Mouse (Mus musculus): Measurements from ENCODE around the gene Ehd4. TPM values are rescaled to one million over a fixed set of nuclear protein-coding genes. Genes with fewer than 3 reads are reported as not detected.
A peak's percentile ranks its signal among the peaks of the same experiment; 100 is the strongest.

Gene Ehd4
- polyA plus RNA-seq, 1 experiment from 2014 or later: 15.9 TPM

GRCm38 (mm10) chr2:120165474-120165873 is 11.1 kb upstream of the Ehd4 start:
- no peak for ATAC-seq (ENCODE audit: low FRiP score)
- 85% methylated on average over 10 of the region's 10 CpGs for WGBS
- H3K4me1 ChIP-seq: no peaks in the 10 kb centered on the region

DNA sequence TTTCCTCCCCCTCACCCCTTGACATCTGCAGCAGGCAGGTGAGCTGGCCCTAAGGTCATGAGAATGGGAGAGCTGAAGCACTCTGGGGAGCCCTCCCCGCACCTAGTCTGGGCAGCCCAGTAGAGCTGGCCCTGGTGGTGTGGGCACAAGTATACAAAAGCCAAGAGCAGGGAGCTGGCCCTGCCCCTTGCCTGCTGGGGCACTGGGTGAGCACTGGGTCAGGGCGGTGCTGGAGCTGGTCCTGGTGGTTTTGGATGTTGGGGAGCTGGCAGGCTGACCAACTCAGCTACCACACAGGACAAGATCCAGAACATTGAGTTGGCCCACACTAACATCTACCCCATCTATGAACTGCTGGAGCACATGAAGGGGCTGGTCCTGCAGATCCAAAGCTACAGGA is 5.0 kb upstream of the Ehd4 start:
- H3K9me3 ChIP-seq (replicated peaks): no peaks in the 10 kb centered on the region
- H3K36me3 ChIP-seq: no peaks in the 10 kb centered on the region
- ATAC-seq (ENCODE audit: low FRiP score): no peak
- H3K4me2 ChIP-seq: no peak overlapping the region
- H3K4me1 ChIP-seq: peaks cover 4% of the 10 kb centered on the region; the same call in 1 of the 2 replicates
- H3K4me3 ChIP-seq (replicated peaks): no peak overlapping the region
- H3K27ac ChIP-seq (replicated peaks): no peak overlapping the region
- H3K9ac ChIP-seq (replicated peaks): no peak overlapping the region
- H3K27me3 ChIP-seq (replicated peaks): no peaks in the 10 kb centered on the region
- 88% methylated on average over 2 of the region's 2 CpGs for WGBS

More at GRCm38 (mm10) chr2:120165474-120165873, 11.1 kb upstream of the Ehd4 start:
- no peak overlapping the region for H3K27ac ChIP-seq (replicated peaks)
- H3K9me3 ChIP-seq (replicated peaks): no peaks in the 10 kb centered on the region
- no peaks in the 10 kb centered on the region for H3K27me3 ChIP-seq (replicated peaks)
- H3K4me2 ChIP-seq: no peak overlapping the region
- no peak overlapping the region for H3K4me3 ChIP-seq (replicated peaks)
- H3K9ac ChIP-seq (replicated peaks): no peak overlapping the region
- H3K36me3 ChIP-seq: no peaks in the 10 kb centered on the region

DNA sequence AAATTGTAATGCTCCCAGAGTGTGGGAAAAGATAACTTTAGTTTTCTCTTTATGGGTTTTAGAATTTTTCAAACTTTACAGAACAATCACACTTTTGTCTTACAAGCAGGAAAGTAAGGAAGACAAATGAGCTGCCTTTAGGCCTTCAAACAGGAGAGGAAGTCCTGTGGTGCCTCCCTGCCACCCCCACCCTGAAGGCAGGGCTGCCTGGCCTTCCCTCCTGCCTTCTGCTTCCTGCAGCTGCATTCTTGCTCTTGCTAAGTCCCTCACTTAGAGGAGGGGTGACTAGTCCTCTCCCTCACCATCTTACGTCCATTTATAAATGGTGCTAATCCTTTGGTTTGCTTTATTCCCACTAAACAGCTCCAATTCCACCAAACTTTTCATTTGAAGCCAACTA is 4.4 kb upstream of the Ehd4 start:
- WGBS: 65% methylated on average over 1 of the region's 1 CpGs
- Histone ChIP-seq H3K9ac (replicated peaks) (no peak overlapping the region), H3K4me2 (no peak overlapping the region), H3K36me3 (no peaks in the 10 kb centered on the region), H3K9me3 (replicated peaks) (no peaks in the 10 kb centered on the region), H3K27me3 (replicated peaks) (no peaks in the 10 kb centered on the region), H3K4me1 (peaks cover 6% of the 10 kb centered on the region), H3K27ac (replicated peaks) (no peak overlapping the region), H3K4me3 (replicated peaks) (no peak overlapping the region)
- no peak for ATAC-seq (ENCODE audit: low FRiP score)

- Histone ChIP-seq H3K9ac (replicated peaks) (no peak overlapping the region), H3K4me3 (replicated peaks) (no peak overlapping the region), H3K27ac (replicated peaks) (no peak overlapping the region), H3K4me2 (no peak overlapping the region), H3K27me3 (replicated peaks) (no peaks in the 10 kb centered on the region), H3K9me3 (replicated peaks) (no peaks in the 10 kb centered on the region), H3K4me1 (peaks cover 11% of the 10 kb centered on the region), H3K36me3 (no peaks in the 10 kb centered on the region)
- ATAC-seq (ENCODE audit: low FRiP score): no peak
- WGBS: 61% methylated on average over 5 of the region's 5 CpGs
Measured at GRCm38 (mm10) chr2:120158016-120158415, 3.6 kb upstream of the Ehd4 start.

GRCm38 (mm10) chr2:120157606-120158005 is 3.2 kb upstream of the Ehd4 start:
- H3K4me3 ChIP-seq (replicated peaks): no peak overlapping the region
- no peak overlapping the region for H3K9ac ChIP-seq (replicated peaks)
- no peak for ATAC-seq (ENCODE audit: low FRiP score)
- H3K27ac ChIP-seq (replicated peaks): no peak overlapping the region
- no peaks in the 10 kb centered on the region for H3K9me3 ChIP-seq (replicated peaks)
- no peaks in the 10 kb centered on the region for H3K36me3 ChIP-seq
- H3K4me2 ChIP-seq: no peak overlapping the region
- WGBS: 66% methylated on average over 2 of the region's 2 CpGs
- H3K27me3 ChIP-seq (replicated peaks): no peaks in the 10 kb centered on the region
- peaks cover 11% of the 10 kb centered on the region for H3K4me1 ChIP-seq

DNA sequence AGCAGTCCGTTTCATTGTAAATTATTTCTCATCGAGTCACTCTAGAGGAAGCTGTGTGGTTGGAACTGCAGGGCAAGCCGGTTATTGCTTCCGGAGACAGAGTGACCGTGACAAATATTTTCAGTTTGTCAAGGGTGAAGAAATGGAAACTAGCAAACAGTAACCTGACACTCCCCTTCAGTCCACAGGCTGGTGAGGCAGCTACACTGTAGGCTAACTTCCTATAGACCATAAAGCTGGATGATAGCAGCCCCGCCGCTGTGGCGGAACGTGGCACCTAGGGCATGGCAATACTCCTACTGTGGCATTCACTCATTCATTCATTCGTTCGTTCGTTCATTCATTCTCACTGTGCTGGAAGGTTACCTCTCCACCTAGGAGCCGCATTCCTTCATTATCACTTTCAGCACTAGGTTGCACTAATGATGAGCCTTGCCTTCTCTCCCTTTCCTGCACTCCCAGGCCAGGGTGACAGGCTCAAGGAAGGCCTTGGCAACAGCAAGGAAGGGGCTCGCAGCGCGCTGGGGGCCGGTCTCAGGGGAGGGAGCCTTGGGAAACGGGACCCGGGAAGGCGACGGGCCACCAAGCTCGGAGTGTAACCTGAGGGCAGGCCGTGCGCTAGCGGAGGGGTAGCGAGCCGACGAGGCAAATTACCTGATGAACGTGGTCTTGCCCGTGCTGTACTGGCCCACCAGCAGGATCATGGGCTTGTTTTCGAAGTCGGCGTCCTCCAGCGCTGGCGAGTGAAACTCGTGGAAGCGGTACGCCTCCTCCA is 633 bp downstream of the Ehd4 start:
- peak; percentile 86 for ATAC-seq (ENCODE audit: low FRiP score)

DNA sequence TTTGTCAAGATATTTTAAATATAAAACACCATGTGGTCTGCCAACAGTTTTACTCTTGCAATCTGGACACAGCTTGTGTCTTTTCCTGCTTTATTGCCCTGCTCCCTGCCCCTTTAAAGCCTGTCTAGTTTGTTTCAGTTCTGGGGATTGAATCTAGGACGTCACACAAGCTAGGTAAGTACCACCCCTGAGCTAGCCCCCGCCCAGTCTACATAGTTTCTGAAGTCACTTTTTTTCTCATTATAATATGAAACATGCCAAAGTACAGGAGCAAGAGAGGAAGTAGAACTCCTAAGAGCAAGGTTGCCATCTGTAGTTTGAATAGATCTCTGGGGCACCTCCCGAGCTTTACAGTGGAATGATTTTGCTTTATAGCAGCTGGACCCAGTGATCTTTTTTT is 3.8 kb downstream of the Ehd4 start:
- no peak overlapping the region for H3K4me2 ChIP-seq
- H3K27ac ChIP-seq (replicated peaks): no peak overlapping the region
- H3K27me3 ChIP-seq (replicated peaks): no peaks in the 10 kb centered on the region
- H3K36me3 ChIP-seq: no peaks in the 10 kb centered on the region
- H3K9ac ChIP-seq (replicated peaks): no peak overlapping the region
- WGBS: 82% methylated on average over 3 of the region's 3 CpGs
- H3K4me3 ChIP-seq (replicated peaks): no peak overlapping the region
- H3K9me3 ChIP-seq (replicated peaks): no peaks in the 10 kb centered on the region
- H3K4me1 ChIP-seq: peaks cover 11% of the 10 kb centered on the region
- ATAC-seq (ENCODE audit: low FRiP score): no peak

More for the DNA sequence above, 633 bp downstream of the Ehd4 start:
- Histone ChIP-seq H3K36me3 (no peaks in the 10 kb centered on the region), H3K27me3 (replicated peaks) (no peaks in the 10 kb centered on the region), H3K9ac (replicated peaks) (peak overlapping the region; percentile 62), H3K4me1 (peaks cover 11% of the 10 kb centered on the region), H3K9me3 (replicated peaks) (no peaks in the 10 kb centered on the region), H3K27ac (replicated peaks) (peak overlapping the region; percentile 62; the same call in 1 of the 2 replicates), H3K4me2 (peak overlapping the region; percentile 97), H3K4me3 (replicated peaks) (peak overlapping the region; percentile 72)
- WGBS: 2% methylated on average over 38 of the region's 38 CpGs

DNA sequence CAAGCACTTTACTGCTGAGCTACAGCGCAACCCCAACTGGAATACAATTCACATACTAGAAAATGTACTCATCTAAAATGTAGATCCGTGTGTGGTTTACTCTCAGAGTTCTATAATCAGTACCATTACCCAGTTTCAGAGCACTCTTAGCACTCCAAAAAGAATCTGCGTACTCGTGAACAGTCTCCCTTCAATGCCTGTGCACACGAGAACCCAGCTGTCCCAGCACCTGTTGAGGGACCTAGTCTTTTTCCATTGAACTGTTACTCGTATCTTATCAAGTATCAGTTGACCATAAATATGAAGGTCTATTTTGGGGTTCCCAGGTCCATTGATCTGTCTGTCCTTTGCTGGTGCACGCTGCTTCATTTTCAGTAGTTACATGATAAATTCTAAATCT is 4.8 kb downstream of the Ehd4 start:
- no peaks in the 10 kb centered on the region for H3K36me3 ChIP-seq
- H3K4me3 ChIP-seq (replicated peaks): no peak overlapping the region
- no peaks in the 10 kb centered on the region for H3K27me3 ChIP-seq (replicated peaks)
- no peak overlapping the region for H3K27ac ChIP-seq (replicated peaks)
- 92% methylated on average over 7 of the region's 7 CpGs for WGBS
- no peak overlapping the region for H3K9ac ChIP-seq (replicated peaks)
- H3K9me3 ChIP-seq (replicated peaks): no peaks in the 10 kb centered on the region
- no peak for ATAC-seq (ENCODE audit: low FRiP score)
- no peak overlapping the region for H3K4me2 ChIP-seq
- peaks cover 7% of the 10 kb centered on the region for H3K4me1 ChIP-seq

DNA sequence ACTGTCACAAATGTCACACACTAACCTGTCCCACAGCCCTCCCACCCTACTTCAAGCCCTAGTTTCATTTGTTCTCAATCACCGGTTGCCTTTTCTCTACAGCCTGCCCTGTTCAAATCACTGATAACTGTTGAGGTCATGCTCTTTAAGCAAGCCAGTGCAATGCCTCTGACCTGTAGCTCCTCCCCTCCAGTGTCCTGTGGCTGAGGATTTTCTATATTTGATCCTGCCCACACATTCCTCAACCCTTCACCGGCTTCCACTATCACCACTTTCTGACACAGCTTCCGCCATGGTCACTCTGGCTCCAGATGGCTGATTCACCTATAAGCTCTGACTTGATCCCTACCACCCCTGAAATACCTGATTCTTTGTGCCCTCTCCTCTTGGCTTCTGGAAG is 6.4 kb downstream of the Ehd4 start:
- Histone ChIP-seq H3K4me1 (no peaks in the 10 kb centered on the region), H3K9ac (replicated peaks) (no peak overlapping the region), H3K4me3 (replicated peaks) (no peak overlapping the region), H3K4me2 (no peak overlapping the region), H3K36me3 (no peaks in the 10 kb centered on the region), H3K9me3 (replicated peaks) (no peaks in the 10 kb centered on the region), H3K27ac (replicated peaks) (no peak overlapping the region), H3K27me3 (replicated peaks) (no peaks in the 10 kb centered on the region)
- 93% methylated on average over 3 of the region's 3 CpGs for WGBS
- no peak for ATAC-seq (ENCODE audit: low FRiP score)

DNA sequence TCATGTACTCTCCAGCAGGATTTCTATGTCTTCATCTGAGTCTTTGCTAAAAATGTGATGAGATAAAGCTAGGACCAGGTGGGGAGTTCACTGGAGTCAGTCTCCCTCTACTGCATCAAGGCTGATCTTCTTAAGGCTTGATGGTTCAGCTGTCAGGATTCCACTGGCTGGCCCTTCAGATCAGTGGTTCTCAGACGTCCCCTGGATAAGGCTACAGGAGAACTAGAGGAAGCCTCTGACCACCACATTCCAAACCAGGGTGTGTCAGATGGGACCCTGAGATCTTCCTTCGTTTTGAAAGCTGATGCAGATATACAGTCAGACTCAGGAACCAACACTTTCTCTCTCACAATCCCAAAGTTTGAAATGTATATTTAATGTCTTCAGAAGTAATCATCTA is 7.0 kb downstream of the Ehd4 start:
- Histone ChIP-seq H3K9me3 (replicated peaks) (no peaks in the 10 kb centered on the region), H3K9ac (replicated peaks) (no peak overlapping the region), H3K27me3 (replicated peaks) (no peaks in the 10 kb centered on the region), H3K4me1 (no peaks in the 10 kb centered on the region), H3K27ac (replicated peaks) (no peak overlapping the region), H3K4me3 (replicated peaks) (no peak overlapping the region), H3K4me2 (no peak overlapping the region), H3K36me3 (no peaks in the 10 kb centered on the region)
- ATAC-seq (ENCODE audit: low FRiP score): no peak
- 73% methylated on average over 2 of the region's 2 CpGs for WGBS

- Histone ChIP-seq H3K4me3 (replicated peaks) (no peak overlapping the region), H3K27me3 (replicated peaks) (no peaks in the 10 kb centered on the region), H3K36me3 (no peaks in the 10 kb centered on the region), H3K27ac (replicated peaks) (no peak overlapping the region), H3K4me2 (no peak overlapping the region), H3K9me3 (replicated peaks) (no peaks in the 10 kb centered on the region), H3K4me1 (no peaks in the 10 kb centered on the region), H3K9ac (replicated peaks) (no peak overlapping the region)
- 77% methylated on average over 2 of the region's 2 CpGs for WGBS
- no peak for ATAC-seq (ENCODE audit: low FRiP score)
Measured at GRCm38 (mm10) chr2:120146543-120146942, 7.9 kb downstream of the Ehd4 start.

DNA sequence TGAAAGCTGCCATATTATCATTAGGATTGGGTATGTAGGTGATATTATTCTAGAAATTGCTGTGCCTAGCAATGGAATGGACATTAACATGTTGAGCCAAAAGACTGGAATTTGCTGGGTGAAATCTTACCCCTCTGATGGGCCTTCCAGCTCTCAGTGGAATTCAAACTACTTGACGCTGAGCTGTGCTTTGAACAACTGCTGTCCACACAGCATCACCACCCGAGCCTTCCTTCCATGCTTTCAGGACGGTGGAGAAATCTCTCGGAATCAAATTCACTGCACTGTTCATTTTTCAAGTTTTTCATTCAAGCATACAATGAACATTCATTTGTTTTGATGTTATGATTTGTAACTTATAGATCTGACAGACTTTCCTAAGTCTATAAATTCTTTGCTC is 10.0 kb downstream of the Ehd4 start:
- ATAC-seq (ENCODE audit: low FRiP score): no peak
- 94% methylated on average over 4 of the region's 4 CpGs for WGBS
- Histone ChIP-seq H3K27me3 (replicated peaks) (no peaks in the 10 kb centered on the region), H3K4me3 (replicated peaks) (no peak overlapping the region), H3K9me3 (replicated peaks) (no peaks in the 10 kb centered on the region), H3K27ac (replicated peaks) (no peak overlapping the region), H3K4me1 (0 out of 2 replicates have a peak, but pooled peaks cover 4% of the 10 kb centered on the region), H3K4me2 (no peak overlapping the region), H3K36me3 (no peaks in the 10 kb centered on the region), H3K9ac (replicated peaks) (no peak overlapping the region)

Data from neural tube, embryonic 15.5 days (tissue).